Mouse (Mus musculus) thymus, adult 2 months (tissue): ENCODE results near the gene Tnfsfm13. TPM values are rescaled to one million over a fixed set of nuclear protein-coding genes. Genes with fewer than 3 reads are reported as not detected.

Experiments used
- DNase-seq: peaks from one replicate; pipeline ENCODE4 v3.0.0; 2021
- H3K27ac ChIP-seq: fragments of 200-500 bp; 2 replicates; pipeline ENCODE4 v1.5.1; 2012; ENCODE audit warnings: low read length, control low read depth; ENCODE audit not compliant: control insufficient read depth, insufficient read depth
- H3K27me3 ChIP-seq: fragments of 200-500 bp; 2 replicates; pipeline ENCODE4 v1.6.1; 2012; ENCODE audit warnings: mild to moderate bottlenecking, low read length, moderate library complexity, mixed read lengths; ENCODE audit not compliant: control insufficient read depth, insufficient read depth
- H3K36me3 ChIP-seq: fragments of 200-500 bp; 2 replicates; pipeline ENCODE4 v1.6.1; 2012; ENCODE audit warnings: mild to moderate bottlenecking, low read length, moderate library complexity; ENCODE audit not compliant: control insufficient read depth, insufficient read depth
- H3K4me1 ChIP-seq: fragments of 200-500 bp; replicated peaks from 2 replicates; pipeline ENCODE4 v1.6.1; 2012; ENCODE audit warnings: low read length; ENCODE audit not compliant: control insufficient read depth, insufficient read depth
- H3K4me3 ChIP-seq: fragments of 200-500 bp; 2 replicates; pipeline ENCODE4 v1.5.1; 2012; ENCODE audit warnings: mild to moderate bottlenecking, low read length, control low read depth, moderate library complexity; ENCODE audit not compliant: control insufficient read depth, insufficient read depth
- CTCF ChIP-seq: fragments of 200-500 bp; IDR thresholded peaks from 2 replicates; pipeline ENCODE4 v1.5.1; 2012; ENCODE audit warnings: mild to moderate bottlenecking, control low read depth, low read length, moderate library complexity, borderline replicate concordance; ENCODE audit not compliant: control insufficient read depth, poor library complexity, insufficient read depth; ENCODE audit errors: extremely low read depth
- POLR2A ChIP-seq: fragments of 200-500 bp; IDR thresholded peaks from 2 replicates; pipeline ENCODE4 v1.6.1; 2012; ENCODE audit warnings: mild to moderate bottlenecking, low read length, control low read depth, moderate library complexity; ENCODE audit not compliant: control insufficient read depth, poor library complexity, insufficient read depth; ENCODE audit errors: extremely low read depth
- WGBS: fragments of 180-500 bp; shearing (Covaris S2); methylation state at CpG from one replicate; pipeline ENCODE4 v1.1.7; 2018; 5-methylcytosine and 5-hydroxymethylcytosine counted together
- polyA plus RNA-seq: library from polyadenylated mRNA; depleted of rRNA; stranded (reverse); fragments of >200 nt; gene quantifications from 2 replicates; pipeline ENCODE4 v1.2.3, GENCODE M21; 2012

Tnfsfm13 gene
- polyA plus RNA-seq, 1 experiment: 2.7 TPM

DNA sequence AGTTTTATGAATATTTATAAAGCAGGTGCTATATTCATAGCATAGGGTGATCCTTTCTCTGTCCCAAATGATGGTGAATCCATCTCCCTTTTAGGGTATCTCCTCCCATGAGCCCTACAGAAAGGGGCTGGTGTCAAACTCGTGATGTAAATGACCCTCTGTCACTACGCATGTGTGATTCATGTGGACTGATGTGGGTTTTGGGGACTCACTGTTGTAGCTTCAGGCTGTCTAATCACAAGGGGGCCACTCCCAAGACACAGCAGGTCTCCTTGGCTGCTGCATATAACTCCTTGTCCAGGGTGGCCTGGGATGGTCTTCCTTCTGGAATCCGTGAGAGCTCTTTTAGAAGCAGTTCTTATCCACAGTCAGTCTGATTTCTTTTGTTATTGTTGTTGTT is 14.6 kb upstream of the Tnfsfm13 start:
- Histone ChIP-seq H3K36me3 (no peaks in the 10 kb centered on the region), H3K4me1 (no peaks in the 10 kb centered on the region), H3K27ac (no peak overlapping the region), H3K4me3 (no peak overlapping the region), H3K27me3 (no peaks in the 10 kb centered on the region)
- TF ChIP-seq POLR2A (no peak), CTCF (no peak)
- 92% methylated on average over 3 of the region's 3 CpGs for WGBS
- DNase-seq: no peak

DNA sequence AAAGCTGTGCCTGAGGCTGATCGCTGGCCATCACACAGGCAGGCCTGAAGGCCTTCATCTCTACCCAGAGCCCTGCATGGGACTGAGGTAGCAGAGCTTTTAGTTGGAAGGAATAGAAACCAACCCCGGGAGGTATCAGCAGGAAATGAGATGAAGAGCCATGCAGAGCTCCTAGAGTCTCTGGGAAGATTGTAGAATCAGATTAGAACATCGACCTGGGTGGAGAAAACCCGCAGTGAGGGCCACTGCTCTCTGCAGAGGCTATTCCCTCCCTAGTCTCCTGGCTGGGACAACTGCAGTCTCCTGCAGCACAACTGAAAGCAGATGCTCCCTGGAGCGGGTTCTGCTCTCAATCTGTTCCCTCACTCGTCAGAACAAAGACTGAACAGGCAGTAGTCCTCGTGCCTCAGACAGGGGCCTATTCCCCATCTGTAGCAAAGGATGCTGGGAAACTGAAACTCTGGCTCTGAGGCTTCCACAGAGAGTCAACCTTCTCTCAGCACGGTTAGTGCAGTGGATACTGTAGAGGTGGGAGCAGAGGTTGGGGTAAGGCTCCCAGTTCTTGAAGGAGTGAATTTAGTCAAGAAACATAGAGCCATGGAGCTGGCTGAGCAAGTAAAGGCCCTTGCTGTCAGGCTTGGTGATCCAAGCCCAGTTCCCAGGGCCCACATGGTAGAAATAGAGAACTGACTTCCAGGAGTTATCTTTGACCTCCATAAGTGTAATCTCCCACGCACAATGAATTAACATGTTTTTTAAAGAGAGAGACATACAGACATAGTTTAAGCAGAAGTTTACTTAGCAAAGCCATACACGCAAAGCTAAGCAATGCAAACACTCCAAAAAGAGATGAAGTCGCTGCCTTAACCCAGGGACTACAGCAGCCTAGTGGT is 13.9 kb upstream of the Tnfsfm13 start:
- Histone ChIP-seq H3K27me3 (no peaks in the 10 kb centered on the region), H3K27ac (no peak overlapping the region), H3K36me3 (no peaks in the 10 kb centered on the region), H3K4me1 (no peaks in the 10 kb centered on the region), H3K4me3 (no peak overlapping the region)
- TF ChIP-seq POLR2A (no peak), CTCF (no peak)
- 80% methylated on average over 11 of the region's 11 CpGs for WGBS
- no peak for DNase-seq

DNA sequence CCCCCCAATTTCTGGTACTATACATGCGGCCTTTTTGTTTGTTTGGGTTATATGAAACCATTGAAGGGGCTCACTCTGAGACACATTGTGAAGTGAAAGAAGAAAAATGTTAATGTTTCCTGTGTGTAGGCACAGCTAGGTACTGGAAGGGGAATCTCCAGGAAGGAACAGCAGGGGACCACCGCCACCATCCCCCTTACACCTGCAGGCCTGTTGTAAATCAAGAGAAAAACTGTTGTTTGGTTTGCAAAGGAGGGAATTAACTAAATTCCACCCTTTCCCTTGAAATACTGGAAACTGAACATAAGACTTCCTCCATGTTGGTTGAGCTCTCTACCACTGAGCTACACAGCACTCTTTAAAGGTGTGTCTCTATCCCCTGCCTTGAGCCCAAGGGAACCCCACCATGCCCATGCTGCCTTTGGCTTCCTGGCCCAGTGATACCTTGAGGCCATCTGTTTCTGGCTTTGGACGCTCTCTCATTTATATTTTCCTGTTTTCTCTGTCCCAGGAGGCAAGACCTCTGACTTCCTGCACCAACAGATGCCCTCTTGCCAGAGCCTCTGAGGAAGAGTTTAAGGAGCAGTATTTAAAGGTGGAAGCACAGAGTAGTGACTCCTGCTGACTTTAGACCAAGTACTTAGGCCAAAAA is 12.8 kb upstream of the Tnfsfm13 start:
- no peaks in the 10 kb centered on the region for H3K36me3 ChIP-seq
- no peak for TF ChIP-seq CTCF
- no peak for TF ChIP-seq POLR2A
- no peak overlapping the region for H3K4me3 ChIP-seq
- DNase-seq: no peak
- H3K27me3 ChIP-seq: no peaks in the 10 kb centered on the region
- H3K4me1 ChIP-seq: no peaks in the 10 kb centered on the region
- 95% methylated on average over 3 of the region's 3 CpGs for WGBS
- no peak overlapping the region for H3K27ac ChIP-seq

DNA sequence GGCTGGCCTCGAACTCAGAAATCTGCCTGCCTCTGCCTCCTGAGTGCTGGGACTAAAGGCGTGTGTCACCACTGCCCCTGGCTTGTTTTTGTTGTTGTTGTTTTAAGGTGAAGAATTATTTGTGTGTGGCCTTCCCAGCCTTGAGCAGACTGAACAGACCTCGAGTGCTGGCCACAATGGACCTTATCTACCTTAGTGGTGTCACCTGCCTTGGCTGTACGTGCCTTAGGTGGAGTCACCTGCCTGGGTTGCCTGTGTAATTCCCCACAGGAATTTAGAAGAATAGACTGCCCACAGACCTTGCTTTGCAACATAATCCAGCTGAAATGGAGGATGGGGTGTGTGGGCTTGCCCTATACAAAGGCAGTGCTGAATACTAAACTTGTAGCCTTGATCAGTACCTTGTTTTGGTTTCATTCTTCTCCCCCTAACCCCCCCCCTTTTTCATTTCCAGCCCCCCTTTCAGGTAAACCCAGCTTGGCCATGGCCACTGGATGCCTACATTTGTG is 12.0 kb upstream of the Tnfsfm13 start:
- WGBS: 95% methylated on average over 4 of the region's 4 CpGs
- Histone ChIP-seq H3K4me1 (no peaks in the 10 kb centered on the region), H3K4me3 (no peak overlapping the region), H3K27ac (no peak overlapping the region), H3K27me3 (no peaks in the 10 kb centered on the region), H3K36me3 (no peaks in the 10 kb centered on the region)
- no peak for DNase-seq
- TF ChIP-seq POLR2A (no peak), CTCF (no peak)

DNA sequence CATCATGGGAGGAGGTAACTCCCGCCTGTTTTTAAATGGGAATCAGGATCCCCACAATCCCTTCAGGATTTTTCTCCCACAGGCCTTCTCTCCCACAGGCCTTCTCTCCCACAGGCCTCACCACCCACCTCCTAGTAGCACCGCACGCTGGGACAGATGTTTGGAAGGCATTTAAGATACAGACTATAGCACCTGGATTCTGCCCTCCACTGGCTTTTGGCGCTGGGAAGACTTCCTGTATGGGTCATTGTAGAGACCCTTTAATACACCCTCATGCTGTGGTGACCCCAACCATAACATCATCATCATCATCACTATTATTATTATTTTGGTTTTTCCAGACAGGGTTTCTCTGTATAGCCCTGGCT is 11.6 kb upstream of the Tnfsfm13 start:
- no peak for DNase-seq
- H3K4me3 ChIP-seq: no peak overlapping the region
- TF ChIP-seq POLR2A (no peak), CTCF (no peak)
- H3K4me1 ChIP-seq: no peaks in the 10 kb centered on the region
- H3K27me3 ChIP-seq: no peaks in the 10 kb centered on the region
- no peaks in the 10 kb centered on the region for H3K36me3 ChIP-seq
- H3K27ac ChIP-seq: no peak overlapping the region
- WGBS: 94% methylated on average over 4 of the region's 4 CpGs

DNA sequence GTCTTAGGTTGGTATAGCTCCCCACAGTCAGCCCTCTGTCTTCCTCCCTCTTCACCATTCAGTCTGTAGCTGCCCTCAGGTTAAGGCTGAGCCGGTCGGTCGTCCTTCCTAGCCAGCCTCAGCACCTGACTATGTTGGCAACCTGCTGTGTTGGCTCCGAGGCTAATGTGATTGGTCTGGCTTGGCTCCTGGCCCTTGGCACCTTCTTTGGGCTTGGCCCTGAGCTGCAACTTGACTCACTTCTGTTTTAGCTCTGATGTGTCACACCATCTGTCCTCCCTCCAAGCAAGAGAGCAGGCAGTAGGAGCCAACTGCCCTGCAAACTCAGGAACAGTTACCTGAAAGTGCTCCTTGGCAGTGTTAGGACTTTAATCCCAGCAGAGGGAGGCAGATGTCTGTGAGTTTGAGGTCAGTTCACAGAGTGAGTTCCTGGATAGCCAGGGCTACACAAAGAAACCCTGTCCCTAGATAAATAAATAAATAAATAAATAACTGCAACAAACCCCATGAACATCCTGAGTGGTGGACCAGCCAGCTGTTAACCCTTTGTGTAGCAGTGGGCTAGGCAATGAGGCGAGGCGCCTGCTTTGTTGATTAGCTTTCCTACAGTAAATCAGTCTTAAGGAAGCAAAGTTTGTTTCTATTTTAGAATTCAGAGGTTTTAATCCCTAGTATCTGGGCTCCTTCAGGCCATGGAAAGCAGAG is 11.0 kb upstream of the Tnfsfm13 start:
- Histone ChIP-seq H3K4me3 (no peak overlapping the region), H3K36me3 (no peaks in the 10 kb centered on the region), H3K4me1 (no peaks in the 10 kb centered on the region), H3K27ac (no peak overlapping the region), H3K27me3 (no peaks in the 10 kb centered on the region)
- 82% methylated on average over 6 of the region's 6 CpGs for WGBS
- TF ChIP-seq POLR2A (no peak), CTCF (no peak)
- no peak for DNase-seq
